In genomic region chr13:69810936-69811680, GRCm38 (mm10) we compare ENCODE assay signal across 7 mouse cellular contexts. TPM values are rescaled to one million over a fixed set of nuclear protein-coding genes. Genes with fewer than 3 reads are reported as not detected.
DNase-seq lines count a peak whose midpoint lies in the region; ATAC-seq lines count a peak whose summit lies in the region.

No protein-coding gene starts in this region.

- peaks cover 31% of the 10 kb centered on the region for H3K36me3 ChIP-seq in lung, embryonic 16.5 days (ENCODE audit: control insufficient read depth, insufficient read depth, low read length)
- H3K36me3 ChIP-seq in forebrain, embryonic 12.5 days (replicated peaks): peaks cover 41% of the 10 kb centered on the region
- peaks cover 40% of the 10 kb centered on the region for H3K36me3 ChIP-seq in limb, embryonic 13.5 days
- H3K36me3 ChIP-seq in stomach, embryonic 16.5 days (ENCODE audit: control insufficient read depth, insufficient read depth, low read length): peaks cover 13% of the 10 kb centered on the region

- H3K4me1 ChIP-seq in lung, embryonic 16.5 days (replicated peaks; ENCODE audit: control insufficient read depth, insufficient read depth, low read length): peaks cover 11% of the 10 kb centered on the region
- H3K4me1 ChIP-seq in forebrain, embryonic 12.5 days: peaks cover 18% of the 10 kb centered on the region
- peaks cover 12% of the 10 kb centered on the region for H3K4me1 ChIP-seq in limb, embryonic 13.5 days
- peaks cover 15% of the 10 kb centered on the region for H3K4me1 ChIP-seq in stomach, embryonic 16.5 days (ENCODE audit: control insufficient read depth, insufficient read depth, low read length)

- peak overlapping the region; percentile 95 for H3K4me2 ChIP-seq in lung, embryonic 16.5 days (ENCODE audit: low read depth, low read length)
- H3K4me2 ChIP-seq in forebrain, embryonic 12.5 days: peak overlapping the region; percentile 99
- H3K4me2 ChIP-seq in limb, embryonic 13.5 days (replicated peaks): peak overlapping the region; percentile 97
- peak overlapping the region; percentile 98 for H3K4me2 ChIP-seq in stomach, embryonic 16.5 days (ENCODE audit: low read depth, low read length)

- H3K9me3 ChIP-seq in lung, embryonic 16.5 days (ENCODE audit: control insufficient read depth, low read length): no peaks in the 10 kb centered on the region
- no peaks in the 10 kb centered on the region for H3K9me3 ChIP-seq in forebrain, embryonic 12.5 days
- H3K9me3 ChIP-seq in limb, embryonic 13.5 days: no peaks in the 10 kb centered on the region
- H3K9me3 ChIP-seq in stomach, embryonic 16.5 days (replicated peaks; ENCODE audit: control insufficient read depth, low read length): no peaks in the 10 kb centered on the region

- ATAC-seq in lung, embryonic 16.5 days (ENCODE audit: low read depth): no peak
- 0 out of 2 replicates have a peak, but pooled peaks have one; percentile 3 for ATAC-seq in forebrain, embryonic 12.5 days (ENCODE audit: low FRiP score)
- no peak for ATAC-seq in limb, embryonic 13.5 days (ENCODE audit: low FRiP score, low read depth)
- peak; percentile 8; the same call in 1 of the 2 replicates for ATAC-seq in stomach, embryonic 16.5 days (ENCODE audit: insufficient read depth, low FRiP score)
- ATAC-seq in megakaryocyte progenitor cell, adult 5-6 weeks (replicated peaks; ENCODE audit: poor library complexity): no peak
- no peak for ATAC-seq in granulocyte monocyte progenitor cell, adult 5-6 weeks (replicated peaks; ENCODE audit: poor library complexity, severe bottlenecking)

- H3K27ac ChIP-seq in lung, embryonic 16.5 days (ENCODE audit: low read length): no peak overlapping the region
- H3K27ac ChIP-seq in forebrain, embryonic 12.5 days: no peak overlapping the region
- no peak overlapping the region for H3K27ac ChIP-seq in limb, embryonic 13.5 days
- H3K27ac ChIP-seq in stomach, embryonic 16.5 days (ENCODE audit: low read length): no peak overlapping the region

- no peak for DNase-seq in lung, postnatal 14 days

- no peak overlapping the region for H3K9ac ChIP-seq in lung, embryonic 16.5 days (ENCODE audit: low read length)
- H3K9ac ChIP-seq in forebrain, embryonic 12.5 days: peak overlapping the region; percentile 91
- peak overlapping the region; percentile 95 for H3K9ac ChIP-seq in limb, embryonic 13.5 days
- peak overlapping the region; percentile 78 for H3K9ac ChIP-seq in stomach, embryonic 16.5 days (ENCODE audit: low read length)

- 82% methylated on average over 14 of the region's 14 CpGs for WGBS in lung, embryonic 16.5 days
- 91% methylated on average over 14 of the region's 14 CpGs for WGBS in forebrain, embryonic 12.5 days
- 90% methylated on average over 14 of the region's 14 CpGs for WGBS in limb, embryonic 13.5 days
- 83% methylated on average over 14 of the region's 14 CpGs for WGBS in stomach, embryonic 16.5 days

- H3K4me3 ChIP-seq in lung, embryonic 16.5 days (ENCODE audit: low read length): peak overlapping the region; percentile 81
- peak overlapping the region; percentile 95 for H3K4me3 ChIP-seq in forebrain, embryonic 12.5 days (replicated peaks)
- peak overlapping the region; percentile 98 for H3K4me3 ChIP-seq in limb, embryonic 13.5 days
- H3K4me3 ChIP-seq in stomach, embryonic 16.5 days (replicated peaks; ENCODE audit: low read length): peak overlapping the region; percentile 75

- H3K27me3 ChIP-seq in lung, embryonic 16.5 days (ENCODE audit: control insufficient read depth, insufficient read depth, low read depth, low read length): no peaks in the 10 kb centered on the region
- H3K27me3 ChIP-seq in forebrain, embryonic 12.5 days: no peaks in the 10 kb centered on the region
- H3K27me3 ChIP-seq in limb, embryonic 13.5 days: no peaks in the 10 kb centered on the region
- no peaks in the 10 kb centered on the region for H3K27me3 ChIP-seq in stomach, embryonic 16.5 days (ENCODE audit: control insufficient read depth, insufficient read depth, low read length)

RNA-seq across cellular contexts. Expression of gene Med10, which starts 8.9 kb away (rescaled TPM):
- 127 and 128 TPM in 2 replicates for polyA plus RNA-seq in lung, embryonic 16.5 days (2015; fragmentation: Nextera tagmentation; extraction: Ambion mirVana)
- 160 and 173 TPM in 2 replicates for polyA plus RNA-seq in forebrain, embryonic 12.5 days (2016; fragmentation: Nextera tagmentation; extraction: Ambion mirVana)
- 151 and 159 TPM in 2 replicates for polyA plus RNA-seq in limb, embryonic 13.5 days (2015; fragmentation: Nextera tagmentation; extraction: Ambion mirVana)
- polyA plus RNA-seq in stomach, embryonic 16.5 days (2015; fragmentation: Nextera tagmentation; extraction: Ambion mirVana): 115 and 135 TPM in 2 replicates
- 37.5 and 42.5 TPM in 2 replicates for total RNA-seq in megakaryocyte progenitor cell, adult 5-6 weeks (2015)
- total RNA-seq in megakaryocyte progenitor cell, adult 5-6 weeks (2017): 44.8 and 45.5 TPM in 2 replicates
- 26.7 and 47.4 TPM in 2 replicates for total RNA-seq in granulocyte monocyte progenitor cell, adult 5-6 weeks (2014; fragmentation: Nextera tagmentation)
- 40.1 and 46.0 TPM in 2 replicates for total RNA-seq in granulocyte monocyte progenitor cell, adult 5-6 weeks (2017)

Comparison
In these comparisons a context has a peak if more than half of its experiments do, and no peak if none do; other contexts are left out.
1. ATAC-seq: peak in forebrain, embryonic 12.5 days (single experiment) and stomach, embryonic 16.5 days (single experiment); none in lung, embryonic 16.5 days (single experiment), limb, embryonic 13.5 days (single experiment), megakaryocyte progenitor cell, adult 5-6 weeks (single experiment) and granulocyte monocyte progenitor cell, adult 5-6 weeks (single experiment).
2. Peak in every context shown above with its lines, with median percentiles within 50 percentile points of each other: H3K4me2 ChIP-seq and H3K4me3 ChIP-seq.